In genomic region chr3:116114249-116115188, GRCm38 (mm10) we compare ENCODE assay signal across 7 mouse cellular contexts. TPM values are rescaled to one million over a fixed set of nuclear protein-coding genes. Genes with fewer than 3 reads are reported as not detected.
DNase-seq lines count a peak whose midpoint lies in the region; ATAC-seq lines count a peak whose summit lies in the region.

No protein-coding gene starts in this region.

- H3K27me3 ChIP-seq in forebrain, embryonic 13.5 days, result no peaks in the 10 kb centered on the region
- H3K27me3 ChIP-seq in limb, embryonic 13.5 days, result no peaks in the 10 kb centered on the region

- peak; percentile 29 for DNase-seq in urinary bladder, postnatal 25 days (ENCODE audit: low spot score)
- DNase-seq in urinary bladder, adult 2 months (ENCODE audit: low spot score), result no peak
- DNase-seq in heart, postnatal 25 days (ENCODE audit: low spot score), result peak; percentile 20
- DNase-seq in skeletal muscle tissue, adult 2 months (ENCODE audit: low read depth, low spot score), result peak; percentile 62
- no peak for DNase-seq in ovary, adult 18-20 months (ENCODE audit: low spot score)

- intact Hi-C loops in heart, postnatal 25 days (cut with DNase I), result no loop called here

- H3K27ac ChIP-seq in forebrain, embryonic 13.5 days, result peak overlapping the region; percentile 20; the same call in 1 of the 2 replicates
- peak overlapping the region; percentile 67 for H3K27ac ChIP-seq in limb, embryonic 13.5 days

- H3K9me3 ChIP-seq in forebrain, embryonic 13.5 days (replicated peaks), result no peaks in the 10 kb centered on the region
- H3K9me3 ChIP-seq in limb, embryonic 13.5 days, result no peaks in the 10 kb centered on the region

- peak overlapping the region; percentile 46 for H3K4me2 ChIP-seq in forebrain, embryonic 13.5 days
- H3K4me2 ChIP-seq in limb, embryonic 13.5 days (replicated peaks), result peak overlapping the region; percentile 50

- peak; percentile 68 for ATAC-seq in forebrain, embryonic 13.5 days
- peak; percentile 56 for ATAC-seq in limb, embryonic 13.5 days (ENCODE audit: low FRiP score, low read depth)

- H3K4me1 ChIP-seq in forebrain, embryonic 13.5 days, result peaks cover 23% of the 10 kb centered on the region
- peaks cover 33% of the 10 kb centered on the region for H3K4me1 ChIP-seq in limb, embryonic 13.5 days

- 0 out of 2 replicates have a peak, but pooled peaks cover 4% of the 10 kb centered on the region for H3K36me3 ChIP-seq in forebrain, embryonic 13.5 days (ENCODE audit: poor library complexity, severe bottlenecking)
- H3K36me3 ChIP-seq in limb, embryonic 13.5 days, result peaks cover 35% of the 10 kb centered on the region

- no peak overlapping the region for H3K4me3 ChIP-seq in forebrain, embryonic 13.5 days
- peak overlapping the region; percentile 11; the same call in 1 of the 2 replicates for H3K4me3 ChIP-seq in limb, embryonic 13.5 days

- 42% methylated on average over 12 of the region's 12 CpGs for WGBS in forebrain, embryonic 13.5 days
- WGBS in limb, embryonic 13.5 days, result 31% methylated on average over 12 of the region's 12 CpGs

- H3K9ac ChIP-seq in forebrain, embryonic 13.5 days, result no peak overlapping the region; the same call in 1 of the 2 replicates
- no peak overlapping the region for H3K9ac ChIP-seq in limb, embryonic 13.5 days

RNA-seq across cellular contexts. Expression of gene Vcam1, which starts 15.0 kb away (rescaled TPM):
- 43.3 and 46.6 TPM in 2 replicates for polyA plus RNA-seq in urinary bladder, adult 2 months (2012; rRNA removed)
- polyA plus RNA-seq in forebrain, embryonic 13.5 days (2015; fragmentation: Nextera tagmentation; extraction: Ambion mirVana), result 28.1 and 32.9 TPM in 2 replicates
- 10 to 100 TPM; 14.7 to 17.1 TPM for total RNA-seq in heart, postnatal 25 days (2021)
- 129 and 135 TPM in 2 replicates for polyA plus RNA-seq in limb, embryonic 13.5 days (2015; fragmentation: Nextera tagmentation; extraction: Ambion mirVana)

Comparison
In these comparisons a context has a peak if more than half of its experiments do, and no peak if none do; other contexts are left out.
1. DNase-seq: peak in urinary bladder, postnatal 25 days (single experiment), heart, postnatal 25 days (single experiment) and skeletal muscle tissue, adult 2 months (single experiment); none in urinary bladder, adult 2 months (single experiment) and ovary, adult 18-20 months (single experiment).